ENCODE assay signal across 8 mouse cellular contexts in genomic region chr15:96377263-96377662, GRCm38 (mm10).
DNase-seq lines count a peak whose midpoint lies in the region; ATAC-seq lines count a peak whose summit lies in the region.

No protein-coding gene starts in this region.

- no peak overlapping the region for H3K4me3 ChIP-seq in forebrain, embryonic 15.5 days
- no peak overlapping the region for H3K4me3 ChIP-seq in forebrain, embryonic 11.5 days (ENCODE audit: low read depth, low read length)
- no peak overlapping the region for H3K4me3 ChIP-seq in stomach, embryonic 16.5 days (replicated peaks; ENCODE audit: low read length)
- H3K4me3 ChIP-seq in midbrain, embryonic 16.5 days (ENCODE audit: low read depth, low read length): no peak overlapping the region

- peaks cover 12% of the 10 kb centered on the region for H3K4me1 ChIP-seq in forebrain, embryonic 15.5 days
- H3K4me1 ChIP-seq in forebrain, embryonic 11.5 days (replicated peaks; ENCODE audit: control insufficient read depth, insufficient read depth, low read length): no peaks in the 10 kb centered on the region
- H3K4me1 ChIP-seq in stomach, embryonic 16.5 days (ENCODE audit: control insufficient read depth, insufficient read depth, low read length): no peaks in the 10 kb centered on the region
- H3K4me1 ChIP-seq in midbrain, embryonic 16.5 days (ENCODE audit: control insufficient read depth, insufficient read depth, low read length): no peaks in the 10 kb centered on the region; the same call in 1 of the 2 replicates

- DNase-seq in forebrain, embryonic 11.5 days (ENCODE audit: low spot score): no peak
- peak; percentile 8 to 11 for DNase-seq in spleen, postnatal 36 days (ENCODE audit: low spot score in 2 of 2)
- DNase-seq in spleen, postnatal 4 days (ENCODE audit: low spot score in 2 of 2): no peak
- DNase-seq in thymus, postnatal 0 days (ENCODE audit: low spot score): no peak

- no peak overlapping the region for H3K4me2 ChIP-seq in forebrain, embryonic 15.5 days (replicated peaks)
- no peak overlapping the region for H3K4me2 ChIP-seq in forebrain, embryonic 11.5 days (ENCODE audit: low read depth, low read length, severe bottlenecking)
- H3K4me2 ChIP-seq in stomach, embryonic 16.5 days (ENCODE audit: low read depth, low read length): no peak overlapping the region
- no peak overlapping the region for H3K4me2 ChIP-seq in midbrain, embryonic 16.5 days (ENCODE audit: low read length)

- H3K27ac ChIP-seq in forebrain, embryonic 15.5 days (replicated peaks): peak overlapping the region; percentile 48
- no peak overlapping the region for H3K27ac ChIP-seq in forebrain, embryonic 11.5 days (ENCODE audit: low read depth, low read length)
- peak overlapping the region; percentile 64; the same call in 1 of the 2 replicates for H3K27ac ChIP-seq in stomach, embryonic 16.5 days (ENCODE audit: low read length)
- H3K27ac ChIP-seq in midbrain, embryonic 16.5 days (ENCODE audit: low read length): no peak overlapping the region

- 71% methylated on average over 5 of the region's 5 CpGs for WGBS in forebrain, embryonic 15.5 days
- WGBS in forebrain, embryonic 11.5 days: 95% methylated on average over 5 of the region's 5 CpGs
- 63% methylated on average over 5 of the region's 5 CpGs for WGBS in stomach, embryonic 16.5 days
- WGBS in midbrain, embryonic 16.5 days: 86% methylated on average over 5 of the region's 5 CpGs

- ATAC-seq in forebrain, embryonic 15.5 days (replicated peaks): no peak
- no peak for ATAC-seq in forebrain, embryonic 11.5 days (replicated peaks; ENCODE audit: low FRiP score)
- ATAC-seq in hematopoietic stem cell, adult 5-6 weeks (replicated peaks in 1 of 2; ENCODE audit: insufficient read depth in 1 of 2, low FRiP score in 2 of 2, low TSS enrichment in 1 of 2, low read depth in 1 of 2, poor library complexity in 2 of 2, severe bottlenecking in 2 of 2): peak; percentile 92 to 97
- peak; percentile 44; the same call in 1 of the 2 replicates for ATAC-seq in stomach, embryonic 16.5 days (ENCODE audit: insufficient read depth, low FRiP score)
- ATAC-seq in midbrain, embryonic 16.5 days: no peak

- no peak overlapping the region for H3K9ac ChIP-seq in forebrain, embryonic 15.5 days (replicated peaks)
- no peak overlapping the region for H3K9ac ChIP-seq in forebrain, embryonic 11.5 days (ENCODE audit: low read length)
- H3K9ac ChIP-seq in stomach, embryonic 16.5 days (ENCODE audit: low read length): no peak overlapping the region
- no peak overlapping the region for H3K9ac ChIP-seq in midbrain, embryonic 16.5 days (ENCODE audit: low read depth, low read length)

- no peaks in the 10 kb centered on the region for H3K9me3 ChIP-seq in forebrain, embryonic 15.5 days
- H3K9me3 ChIP-seq in forebrain, embryonic 11.5 days (ENCODE audit: control insufficient read depth, low read length): no peaks in the 10 kb centered on the region
- no peaks in the 10 kb centered on the region for H3K9me3 ChIP-seq in stomach, embryonic 16.5 days (replicated peaks; ENCODE audit: control insufficient read depth, low read length)
- no peaks in the 10 kb centered on the region for H3K9me3 ChIP-seq in midbrain, embryonic 16.5 days (replicated peaks; ENCODE audit: control insufficient read depth, low read length, poor library complexity, severe bottlenecking)

- peaks cover 31% of the 10 kb centered on the region for H3K36me3 ChIP-seq in forebrain, embryonic 15.5 days
- peaks cover under 1% of the 10 kb centered on the region; the same call in 1 of the 2 replicates for H3K36me3 ChIP-seq in forebrain, embryonic 11.5 days (ENCODE audit: control insufficient read depth, insufficient read depth, low read length)
- H3K36me3 ChIP-seq in stomach, embryonic 16.5 days (ENCODE audit: control insufficient read depth, insufficient read depth, low read length): peaks cover 7% of the 10 kb centered on the region; the same call in 1 of the 2 replicates
- peaks cover 11% of the 10 kb centered on the region for H3K36me3 ChIP-seq in midbrain, embryonic 16.5 days (ENCODE audit: control insufficient read depth, insufficient read depth, low read length)

- no peaks in the 10 kb centered on the region for H3K27me3 ChIP-seq in forebrain, embryonic 15.5 days
- no peaks in the 10 kb centered on the region for H3K27me3 ChIP-seq in forebrain, embryonic 11.5 days (ENCODE audit: control insufficient read depth, insufficient read depth, low read length)
- H3K27me3 ChIP-seq in stomach, embryonic 16.5 days (ENCODE audit: control insufficient read depth, insufficient read depth, low read length): no peaks in the 10 kb centered on the region
- no peaks in the 10 kb centered on the region for H3K27me3 ChIP-seq in midbrain, embryonic 16.5 days (ENCODE audit: control insufficient read depth, insufficient read depth, low read depth, low read length)

Comparison
In these comparisons a context has a peak if more than half of its experiments do, and no peak if none do; other contexts are left out.
1. H3K27ac ChIP-seq: peak in forebrain, embryonic 15.5 days (single experiment) and stomach, embryonic 16.5 days (single experiment); none in forebrain, embryonic 11.5 days (single experiment) and midbrain, embryonic 16.5 days (single experiment).
2. DNase-seq: peak in spleen, postnatal 36 days (2 of 2); none in forebrain, embryonic 11.5 days (single experiment), spleen, postnatal 4 days (0 of 2) and thymus, postnatal 0 days (single experiment).
3. ATAC-seq: peak in hematopoietic stem cell, adult 5-6 weeks (2 of 2) and stomach, embryonic 16.5 days (single experiment); none in forebrain, embryonic 15.5 days (single experiment), forebrain, embryonic 11.5 days (single experiment) and midbrain, embryonic 16.5 days (single experiment).